Mouse (Mus musculus): ENCODE results near the gene Plekhh2. TPM values are rescaled to one million over a fixed set of nuclear protein-coding genes. Genes with fewer than 3 reads are reported as not detected.

The Plekhh2 gene
- polyA plus RNA-seq, 1 experiment, result 28.5 TPM

- Histone ChIP-seq H3K27me3 (ENCODE audit: control insufficient read depth, insufficient read depth, low read length) (peaks cover 5% of the 10 kb centered on the region), H3K4me3 (ENCODE audit: control insufficient read depth, low read depth, low read length) (peak overlapping the region; percentile 84), H3K36me3 (ENCODE audit: control insufficient read depth, insufficient read depth, low read length) (no peaks in the 10 kb centered on the region), H3K27ac (ENCODE audit: control insufficient read depth, insufficient read depth, low read depth, low read length) (peak overlapping the region; percentile 20; the same call in 1 of the 2 replicates), H3K4me1 (ENCODE audit: control insufficient read depth, insufficient read depth, low read length) (peaks cover 5% of the 10 kb centered on the region)
- TF ChIP-seq POLR2A (IDR thresholded peaks at IDR 0.05; ENCODE audit: control insufficient read depth, low read depth, low read length), result no peak
- no peak for TF ChIP-seq CTCF (IDR thresholded peaks at IDR 0.05; ENCODE audit: control insufficient read depth, insufficient read depth, insufficient replicate concordance, low read depth, low read length)
Measured at GRCm38 (mm10) chr17:84512516-84513085, 906 bp downstream of the Plekhh2 start.

- H3K4me1 ChIP-seq (ENCODE audit: control insufficient read depth, insufficient read depth, low read length), result peaks cover 5% of the 10 kb centered on the region
- no peak for TF ChIP-seq POLR2A (IDR thresholded peaks at IDR 0.05; ENCODE audit: control insufficient read depth, low read depth, low read length)
- no peak for TF ChIP-seq CTCF (IDR thresholded peaks at IDR 0.05; ENCODE audit: control insufficient read depth, insufficient read depth, insufficient replicate concordance, low read depth, low read length)
- H3K27ac ChIP-seq (ENCODE audit: control insufficient read depth, insufficient read depth, low read depth, low read length), result no peak overlapping the region
- H3K27me3 ChIP-seq (ENCODE audit: control insufficient read depth, insufficient read depth, low read length), result peaks cover 5% of the 10 kb centered on the region
- no peaks in the 10 kb centered on the region for H3K36me3 ChIP-seq (ENCODE audit: control insufficient read depth, insufficient read depth, low read length)
- no peak overlapping the region for H3K4me3 ChIP-seq (ENCODE audit: control insufficient read depth, low read depth, low read length)
Measured at GRCm38 (mm10) chr17:84515901-84516300, 4.2 kb downstream of the Plekhh2 start.

GRCm38 (mm10) chr17:84519346-84519745 is 7.7 kb downstream of the Plekhh2 start:
- no peaks in the 10 kb centered on the region for H3K36me3 ChIP-seq (ENCODE audit: control insufficient read depth, insufficient read depth, low read length)
- no peaks in the 10 kb centered on the region for H3K4me1 ChIP-seq (ENCODE audit: control insufficient read depth, insufficient read depth, low read length)
- no peak for TF ChIP-seq CTCF (IDR thresholded peaks at IDR 0.05; ENCODE audit: control insufficient read depth, insufficient read depth, insufficient replicate concordance, low read depth, low read length)
- no peak for TF ChIP-seq POLR2A (IDR thresholded peaks at IDR 0.05; ENCODE audit: control insufficient read depth, low read depth, low read length)
- H3K27me3 ChIP-seq (ENCODE audit: control insufficient read depth, insufficient read depth, low read length), result no peaks in the 10 kb centered on the region
- no peak overlapping the region for H3K27ac ChIP-seq (ENCODE audit: control insufficient read depth, insufficient read depth, low read depth, low read length)
- H3K4me3 ChIP-seq (ENCODE audit: control insufficient read depth, low read depth, low read length), result no peak overlapping the region

GRCm38 (mm10) chr17:84520057-84520456 is 8.4 kb downstream of the Plekhh2 start:
- H3K4me3 ChIP-seq (ENCODE audit: control insufficient read depth, low read depth, low read length), result no peak overlapping the region
- no peaks in the 10 kb centered on the region for H3K27me3 ChIP-seq (ENCODE audit: control insufficient read depth, insufficient read depth, low read length)
- no peak overlapping the region for H3K27ac ChIP-seq (ENCODE audit: control insufficient read depth, insufficient read depth, low read depth, low read length)
- no peaks in the 10 kb centered on the region for H3K36me3 ChIP-seq (ENCODE audit: control insufficient read depth, insufficient read depth, low read length)
- TF ChIP-seq CTCF (IDR thresholded peaks at IDR 0.05; ENCODE audit: control insufficient read depth, insufficient read depth, insufficient replicate concordance, low read depth, low read length), result no peak
- no peak for TF ChIP-seq POLR2A (IDR thresholded peaks at IDR 0.05; ENCODE audit: control insufficient read depth, low read depth, low read length)
- H3K4me1 ChIP-seq (ENCODE audit: control insufficient read depth, insufficient read depth, low read length), result no peaks in the 10 kb centered on the region

GRCm38 (mm10) chr17:84529356-84529755 is 17.7 kb downstream of the Plekhh2 start:
- Histone ChIP-seq H3K27me3 (ENCODE audit: control insufficient read depth, insufficient read depth, low read length) (no peaks in the 10 kb centered on the region), H3K36me3 (ENCODE audit: control insufficient read depth, insufficient read depth, low read length) (no peaks in the 10 kb centered on the region), H3K4me3 (ENCODE audit: control insufficient read depth, low read depth, low read length) (no peak overlapping the region), H3K27ac (ENCODE audit: control insufficient read depth, insufficient read depth, low read depth, low read length) (no peak overlapping the region), H3K4me1 (ENCODE audit: control insufficient read depth, insufficient read depth, low read length) (no peaks in the 10 kb centered on the region)
- TF ChIP-seq POLR2A (IDR thresholded peaks at IDR 0.05; ENCODE audit: control insufficient read depth, low read depth, low read length), result no peak
- no peak for TF ChIP-seq CTCF (IDR thresholded peaks at IDR 0.05; ENCODE audit: control insufficient read depth, insufficient read depth, insufficient replicate concordance, low read depth, low read length)

- H3K27me3 ChIP-seq (ENCODE audit: control insufficient read depth, insufficient read depth, low read length), result no peaks in the 10 kb centered on the region
- no peak overlapping the region for H3K27ac ChIP-seq (ENCODE audit: control insufficient read depth, insufficient read depth, low read depth, low read length)
- TF ChIP-seq POLR2A (IDR thresholded peaks at IDR 0.05; ENCODE audit: control insufficient read depth, low read depth, low read length) (no peak), CTCF (IDR thresholded peaks at IDR 0.05; ENCODE audit: control insufficient read depth, insufficient read depth, insufficient replicate concordance, low read depth, low read length) (no peak)
- H3K36me3 ChIP-seq (ENCODE audit: control insufficient read depth, insufficient read depth, low read length), result no peaks in the 10 kb centered on the region
- no peak overlapping the region for H3K4me3 ChIP-seq (ENCODE audit: control insufficient read depth, low read depth, low read length)
- H3K4me1 ChIP-seq (ENCODE audit: control insufficient read depth, insufficient read depth, low read length), result no peaks in the 10 kb centered on the region
Measured at GRCm38 (mm10) chr17:84530202-84530796, 18.6 kb downstream of the Plekhh2 start.

GRCm38 (mm10) chr17:84532909-84533499 is 21.3 kb downstream of the Plekhh2 start:
- no peak overlapping the region for H3K27ac ChIP-seq (ENCODE audit: control insufficient read depth, insufficient read depth, low read depth, low read length)
- TF ChIP-seq POLR2A (IDR thresholded peaks at IDR 0.05; ENCODE audit: control insufficient read depth, low read depth, low read length), result no peak
- no peak for TF ChIP-seq CTCF (IDR thresholded peaks at IDR 0.05; ENCODE audit: control insufficient read depth, insufficient read depth, insufficient replicate concordance, low read depth, low read length)
- no peaks in the 10 kb centered on the region for H3K36me3 ChIP-seq (ENCODE audit: control insufficient read depth, insufficient read depth, low read length)
- H3K4me3 ChIP-seq (ENCODE audit: control insufficient read depth, low read depth, low read length), result no peak overlapping the region
- peaks cover 2% of the 10 kb centered on the region; the same call in 1 of the 2 replicates for H3K4me1 ChIP-seq (ENCODE audit: control insufficient read depth, insufficient read depth, low read length)
- no peaks in the 10 kb centered on the region for H3K27me3 ChIP-seq (ENCODE audit: control insufficient read depth, insufficient read depth, low read length)
